Mouse (Mus musculus) kidney, postnatal 10 days (tissue): ENCODE data around the gene Fcgr3.
A peak's percentile ranks its signal among the peaks of the same experiment; 100 is the strongest.

Experiments used
- DNase-seq: peaks from one replicate; pipeline ENCODE4 v3.0.0; 2021; ENCODE audit warnings: mixed read lengths

The Fcgr3 gene

GRCm38 (mm10) chr1:171046501-171046900, 18.2 kb downstream of the Fcgr3 start:
- no peak for DNase-seq

- DNase-seq, result no peak
Measured at GRCm38 (mm10) chr1:171045079-171045465, 19.7 kb downstream of the Fcgr3 start.

DNA sequence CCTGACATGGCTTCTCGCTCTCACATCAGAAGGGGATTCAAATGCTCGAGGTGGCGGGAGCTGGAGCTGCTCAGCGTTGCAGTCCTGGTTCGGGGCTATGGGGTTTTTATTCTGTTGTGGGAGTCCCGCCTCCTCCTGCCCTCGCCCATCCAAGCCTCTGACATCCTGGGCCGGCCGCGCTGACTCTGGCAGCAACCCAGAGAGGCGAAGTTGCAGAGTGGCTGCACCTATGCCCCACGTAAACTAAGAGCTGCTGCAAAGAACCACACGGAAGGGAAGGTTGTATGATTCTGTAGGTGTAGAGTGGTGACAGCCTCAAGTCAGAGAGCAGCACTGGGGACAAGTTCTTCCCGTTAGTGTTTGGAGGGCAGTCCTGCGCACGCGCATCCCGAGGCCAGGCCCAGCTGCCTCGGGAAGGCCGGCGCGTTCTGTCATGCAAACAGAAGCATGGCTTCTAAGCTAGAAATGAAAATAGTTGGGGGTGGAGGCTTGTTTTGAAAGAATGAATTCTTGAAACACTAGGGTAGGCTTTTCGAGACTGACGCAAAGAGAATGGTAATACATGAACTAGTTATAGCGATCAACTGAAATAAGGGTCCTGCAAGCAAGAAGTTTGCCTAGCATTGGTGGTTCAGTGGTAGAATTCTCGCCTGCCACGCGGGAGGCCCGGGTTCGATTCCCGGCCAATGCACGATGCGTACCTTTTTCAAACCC, 20.2 kb downstream of the Fcgr3 start:
- DNase-seq, result peak; percentile 91

- DNase-seq, result no peak
Measured at GRCm38 (mm10) chr1:171043594-171044153, 21.1 kb downstream of the Fcgr3 start.

DNA sequence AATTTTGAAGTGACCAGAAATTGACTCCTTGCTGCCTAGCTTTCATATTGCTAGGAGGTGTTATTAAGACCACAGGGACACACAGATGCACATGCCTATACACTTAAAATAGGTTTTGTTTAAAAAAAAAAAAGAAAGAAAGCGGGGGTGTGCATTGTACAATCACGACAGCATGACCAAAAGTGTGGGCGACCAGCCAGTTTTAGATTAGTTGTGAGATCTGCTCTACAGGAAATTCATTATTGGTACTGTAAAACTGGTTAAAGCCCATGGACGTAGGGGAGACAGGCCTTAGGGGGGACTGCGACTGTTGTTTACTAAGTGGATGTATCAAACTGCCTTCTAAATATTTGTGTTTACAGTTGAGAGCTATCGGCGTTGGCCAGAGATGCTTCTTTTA, 24.9 kb downstream of the Fcgr3 start:
- DNase-seq, result no peak

DNA sequence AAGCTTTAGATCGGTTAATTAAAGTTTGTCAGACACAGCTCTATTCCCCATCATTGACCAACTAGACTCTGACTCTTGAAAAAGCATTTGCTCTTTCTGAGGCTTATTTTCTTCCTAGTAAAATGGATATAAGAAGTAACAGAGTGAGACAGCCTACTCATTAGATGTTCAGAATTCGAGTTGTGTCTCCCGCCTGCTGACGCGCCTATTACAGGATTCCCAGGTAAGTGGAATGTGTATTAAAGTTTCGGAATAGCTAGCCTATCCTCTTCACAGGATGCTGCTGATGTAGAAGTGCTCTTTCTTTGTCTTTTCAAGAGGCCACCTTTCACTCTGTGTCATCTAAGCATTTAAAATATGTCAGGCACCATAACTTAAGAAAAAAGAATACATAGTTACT, 25.6 kb downstream of the Fcgr3 start:
- no peak for DNase-seq

- DNase-seq, result peak; percentile 86
Measured at GRCm38 (mm10) chr1:171037861-171038721, 26.6 kb downstream of the Fcgr3 start.

DNA sequence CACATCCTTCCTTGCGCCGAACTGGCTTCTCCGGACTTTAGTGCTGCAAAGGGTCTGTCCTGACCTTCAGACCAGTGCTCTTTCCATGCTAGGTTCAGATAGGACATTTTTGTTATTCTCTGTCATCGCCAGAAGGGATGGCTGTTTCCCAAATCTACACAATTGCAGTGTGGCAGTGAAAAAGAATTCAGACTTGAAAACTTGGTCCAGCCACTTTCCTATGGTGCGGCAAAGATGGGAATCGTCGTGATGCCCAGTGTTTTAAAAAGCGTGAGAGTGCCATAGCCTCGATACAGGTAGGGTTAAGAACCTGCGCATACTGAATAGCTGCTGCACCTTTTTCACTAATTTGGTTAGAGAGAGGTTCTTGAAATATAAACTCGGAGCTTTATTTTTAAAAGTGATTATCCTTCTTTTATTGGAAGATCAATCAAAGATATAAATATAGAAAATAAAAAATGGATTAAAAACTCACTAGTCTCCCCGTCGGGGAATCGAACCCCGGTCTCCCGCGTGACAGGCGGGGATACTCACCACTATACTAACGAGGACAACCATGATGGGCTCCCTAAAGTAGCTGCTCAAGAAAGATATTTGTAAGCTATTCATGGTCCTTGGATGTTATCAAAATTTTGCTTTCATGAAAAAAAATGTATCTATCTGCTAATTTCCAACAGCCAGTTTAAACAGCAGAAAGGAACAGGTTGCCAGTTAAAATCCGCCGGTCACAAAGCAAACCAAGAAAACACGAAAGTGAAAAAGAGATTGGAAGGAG, 28.0 kb downstream of the Fcgr3 start:
- peak; percentile 73 for DNase-seq

DNA sequence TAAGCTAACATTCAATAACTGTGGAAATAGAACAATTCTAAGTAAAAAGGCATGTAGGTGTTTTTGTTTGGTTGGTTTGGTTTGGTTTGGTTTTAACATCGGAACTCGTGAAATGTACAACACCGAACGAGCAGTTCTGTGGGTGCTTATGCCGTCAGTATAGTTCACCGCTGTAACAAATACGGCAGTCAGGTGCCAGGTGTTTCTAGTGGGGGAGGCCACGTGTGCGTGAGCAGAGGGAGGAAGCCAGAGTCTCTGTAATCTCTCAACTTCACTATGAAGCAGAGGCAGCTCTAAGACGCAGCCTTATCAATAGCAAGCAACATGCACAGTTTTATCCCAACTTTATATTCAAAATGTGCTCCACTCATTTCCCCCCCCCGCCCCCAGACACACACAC, 29.1 kb downstream of the Fcgr3 start:
- DNase-seq, result no peak

DNA sequence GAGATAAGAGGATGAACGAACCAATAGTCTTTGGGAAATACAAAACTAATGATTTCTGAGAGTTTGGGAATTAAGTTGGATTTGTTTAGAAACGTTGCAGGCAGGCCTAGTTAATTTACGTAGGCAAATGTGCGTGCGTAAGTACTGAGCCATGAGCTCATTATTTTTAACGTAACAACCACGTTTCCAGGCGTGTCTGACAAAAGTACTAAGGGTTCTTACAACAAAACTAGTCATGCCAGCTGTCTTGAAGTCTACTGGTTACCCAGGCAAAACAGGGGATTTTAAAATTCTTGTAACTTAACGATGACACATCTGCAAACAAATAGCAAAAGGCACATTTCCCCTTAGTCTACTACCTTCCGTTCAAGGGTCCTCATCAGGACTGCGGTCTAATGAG, 30.5 kb downstream of the Fcgr3 start:
- no peak for DNase-seq

- peak; percentile 88 for DNase-seq
Measured at GRCm38 (mm10) chr1:171033756-171034155, 31.0 kb downstream of the Fcgr3 start.

- no peak for DNase-seq
Measured at GRCm38 (mm10) chr1:171033196-171033595, 31.5 kb downstream of the Fcgr3 start.

GRCm38 (mm10) chr1:171032691-171033090, 32.0 kb downstream of the Fcgr3 start:
- no peak for DNase-seq

GRCm38 (mm10) chr1:171031752-171032151, 33.0 kb downstream of the Fcgr3 start:
- DNase-seq, result no peak

- DNase-seq, result no peak
Measured at GRCm38 (mm10) chr1:171019311-171019950, 45.3 kb downstream of the Fcgr3 start.

DNA sequence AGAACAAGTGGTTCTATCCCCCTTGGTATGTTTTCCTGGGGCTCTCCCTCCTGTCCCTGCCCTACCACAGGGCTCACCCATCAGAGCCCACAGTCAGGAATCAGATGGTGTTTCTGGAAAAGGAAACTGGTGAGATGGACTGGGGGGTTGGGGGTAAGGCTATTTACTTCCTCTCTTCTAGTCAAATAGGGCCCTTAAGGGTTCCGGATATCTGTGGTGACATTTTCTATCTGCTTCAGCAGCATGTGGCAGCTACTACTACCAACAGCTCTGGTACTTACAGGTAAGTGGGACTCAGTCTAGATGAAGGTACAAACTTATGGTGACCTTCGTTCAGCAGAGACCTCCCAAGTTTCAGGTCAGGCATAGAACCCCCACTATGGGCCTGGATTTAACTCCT, 46.0 kb downstream of the Fcgr3 start, which contains the start of gene Fcgr4:
Gene Fcgr4 (plus strand): TSS at position 184 of the 400 bp plus-strand sequence.
- no peak for DNase-seq

- DNase-seq, result no peak
Measured at GRCm38 (mm10) chr1:171017468-171018158, 47.1 kb downstream of the Fcgr3 start.

DNA sequence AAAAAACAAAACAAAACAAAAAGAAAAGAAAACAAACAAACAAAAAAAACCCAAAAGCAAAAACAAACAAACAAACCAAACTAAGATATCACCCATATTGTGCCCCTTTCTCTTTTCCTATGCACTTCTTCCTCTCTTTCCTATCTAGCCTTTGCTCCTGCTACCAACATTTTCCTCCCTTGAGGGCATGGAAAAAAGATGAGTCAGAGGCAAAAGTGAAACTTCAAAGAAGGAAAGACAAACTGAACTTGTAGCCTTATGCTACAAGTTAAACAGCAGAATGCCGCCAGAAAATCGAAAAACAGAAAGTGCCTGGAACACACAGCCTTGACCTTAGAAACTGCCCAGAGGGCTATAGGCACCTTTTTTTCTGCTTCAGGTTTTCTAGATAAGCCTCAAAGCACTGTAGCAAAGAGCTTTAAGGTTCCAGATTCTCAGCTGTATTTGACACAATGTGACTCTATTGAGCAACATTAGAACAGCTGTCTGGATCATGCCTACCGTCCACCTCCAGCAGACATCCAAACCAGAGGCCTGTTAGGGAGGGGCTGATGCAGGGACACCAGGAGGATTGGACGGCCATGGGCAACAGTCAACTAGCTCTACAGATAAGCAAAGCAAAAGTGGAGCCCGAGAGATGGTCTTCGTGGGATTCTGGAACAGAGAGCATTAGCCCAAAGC, 47.9 kb downstream of the Fcgr3 start:
- DNase-seq, result no peak

GRCm38 (mm10) chr1:171011733-171012132, 53.0 kb downstream of the Fcgr3 start:
- no peak for DNase-seq

- DNase-seq, result no peak
Measured at GRCm38 (mm10) chr1:171006905-171007304, 57.8 kb downstream of the Fcgr3 start.

- no peak for DNase-seq
Measured at GRCm38 (mm10) chr1:171006335-171006734, 58.4 kb downstream of the Fcgr3 start.
